Mouse (Mus musculus): Measurements from ENCODE around the gene Sox30.

Gene Sox30

GRCm38 (mm10) chr11:45979946-45980892 is at the start of gene Sox30:
Gene Sox30 (plus strand): TSS chr11:45980310.
- DNase-seq: peak; percentile 47 to 76

- no peak for DNase-seq
Measured at GRCm38 (mm10) chr11:45932771-45933170, 47.3 kb upstream of the Sox30 start.

DNA sequence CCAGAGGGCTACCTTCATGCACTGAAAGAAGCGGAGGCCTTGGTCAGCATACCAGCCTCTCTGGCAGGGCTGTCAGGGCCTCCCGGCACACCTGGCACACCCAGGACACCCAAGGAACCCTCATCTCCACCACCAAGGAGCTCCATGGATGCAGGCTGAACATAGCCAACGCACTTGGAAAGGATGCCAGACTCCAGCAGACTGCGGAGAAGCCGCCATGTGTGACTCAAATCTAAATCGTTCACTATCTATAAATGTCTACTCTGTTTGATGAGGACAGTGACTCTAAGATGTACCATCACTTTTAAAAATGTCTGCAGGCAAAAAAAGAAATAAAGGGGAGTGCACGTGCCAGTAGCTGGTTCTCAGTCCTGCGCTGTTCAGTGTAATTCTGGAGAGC is 42.6 kb upstream of the Sox30 start:
- no peak for DNase-seq

DNA sequence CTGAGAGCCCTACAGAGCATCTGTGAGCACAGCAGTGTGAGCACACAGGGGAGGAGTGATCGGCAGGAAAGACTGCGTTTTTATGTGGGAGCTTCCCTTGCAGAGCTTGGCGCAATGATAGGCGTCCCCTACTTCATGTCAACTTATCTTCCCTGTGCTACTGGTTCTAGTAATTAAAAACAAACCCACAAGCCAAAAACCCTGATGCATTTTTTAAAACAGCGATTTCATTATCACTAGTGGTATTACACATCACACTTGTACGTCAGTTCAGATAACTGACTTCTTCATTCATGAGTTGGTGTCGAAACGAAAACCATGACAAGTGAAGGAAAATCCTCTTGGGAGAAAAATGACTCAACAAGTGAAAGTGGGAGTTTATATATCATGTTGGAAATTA is 41.2 kb upstream of the Sox30 start:
- DNase-seq: no peak

- DNase-seq: no peak
Measured at GRCm38 (mm10) chr11:45942281-45942680, 37.8 kb upstream of the Sox30 start.

- DNase-seq: peak; percentile 38 to 51
Measured at GRCm38 (mm10) chr11:45943108-45943705, 36.9 kb upstream of the Sox30 start.

GRCm38 (mm10) chr11:45943891-45944642 is 36.0 kb upstream of the Sox30 start:
- DNase-seq: peak; percentile 42 to 46

DNA sequence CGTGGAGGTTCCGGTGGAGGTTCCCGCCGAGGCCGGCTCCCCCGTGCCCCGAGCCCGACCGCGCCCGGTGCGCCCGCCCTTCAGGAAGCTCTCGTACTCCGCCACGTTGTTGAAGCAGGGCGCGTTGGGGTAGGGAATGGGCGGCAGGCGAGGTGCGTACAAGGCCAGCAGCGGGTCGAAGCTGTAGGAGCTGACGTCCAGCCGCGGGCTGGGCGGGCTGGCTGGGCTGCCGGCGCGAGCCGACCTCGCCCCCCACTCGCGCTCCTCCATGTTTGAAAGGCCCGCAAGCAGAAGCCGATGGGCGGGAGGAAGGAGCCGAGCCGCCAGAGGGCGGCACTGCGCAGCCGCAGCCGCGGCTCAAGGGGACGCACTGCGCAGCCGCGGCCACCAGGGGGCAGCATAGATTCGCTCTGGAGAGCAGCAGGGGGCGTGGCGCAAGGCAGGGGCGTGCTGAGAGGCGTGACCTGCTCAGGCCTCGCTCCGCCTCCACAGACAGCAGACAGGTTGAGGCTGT is 35.4 kb upstream of the Sox30 start, which contains the start of gene Lsm11:
TSS of gene Lsm11 (minus strand) at position 293 of the 514 bp plus-strand sequence.
- DNase-seq: peak; percentile 99

GRCm38 (mm10) chr11:45946796-45947195 is 33.3 kb upstream of the Sox30 start:
- no peak for DNase-seq

DNA sequence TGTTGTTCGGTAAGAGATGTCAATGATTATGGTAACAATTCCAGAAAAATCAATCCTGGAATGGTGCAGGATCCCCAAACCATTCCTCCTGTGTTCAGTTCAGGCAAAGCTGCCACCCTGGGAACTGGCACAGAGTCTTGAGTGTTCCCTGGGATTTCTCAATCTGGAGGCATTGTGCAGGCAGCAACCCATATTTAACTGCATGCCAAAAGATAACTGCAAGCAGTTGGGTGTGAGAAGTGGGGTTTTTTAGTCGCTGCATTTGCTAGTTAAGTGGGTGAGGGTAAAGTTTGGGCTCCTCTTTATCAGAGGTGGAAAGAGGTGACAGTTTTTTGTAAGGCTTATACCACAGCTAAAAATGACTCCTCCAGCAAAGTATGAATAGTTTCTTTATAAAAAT is 32.6 kb upstream of the Sox30 start:
- peak in 1 of 2 experiments; percentile 44 for DNase-seq

DNA sequence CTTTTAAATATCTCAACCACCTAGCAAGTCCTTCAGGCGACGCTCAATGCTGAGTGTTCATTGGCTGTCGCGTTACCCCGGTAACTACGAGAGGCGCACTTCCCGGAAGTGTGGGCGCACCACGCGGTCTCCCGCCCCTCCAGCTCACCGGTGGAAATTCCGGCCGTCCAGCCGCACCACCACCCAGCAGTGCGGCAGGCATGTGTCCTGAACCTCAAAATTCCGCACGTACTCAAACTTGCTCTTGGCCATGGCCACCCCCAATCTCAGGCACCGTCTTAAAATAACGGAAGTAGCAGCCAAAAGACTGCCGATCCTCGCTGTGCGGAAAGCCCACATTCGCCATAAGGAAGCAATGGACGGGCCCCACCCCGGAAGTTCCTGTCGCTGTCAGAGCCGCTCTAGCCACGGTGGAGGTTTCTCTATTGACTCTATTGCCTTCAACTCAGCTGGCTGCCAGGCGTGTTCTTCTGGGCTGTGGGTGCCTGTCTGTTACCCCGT is 24.9 kb upstream of the Sox30 start, which contains the start of gene Thg1l:
TSS of gene Thg1l (minus strand) at position 368 of the 501 bp plus-strand sequence.
- peak; percentile 90 to 91 for DNase-seq

GRCm38 (mm10) chr11:45959598-45959997 is 20.5 kb upstream of the Sox30 start:
- peak in 1 of 2 experiments; percentile 54 for DNase-seq

- DNase-seq: no peak
Measured at GRCm38 (mm10) chr11:45960003-45960402, 20.1 kb upstream of the Sox30 start.

GRCm38 (mm10) chr11:45966896-45967295 is 13.2 kb upstream of the Sox30 start:
- DNase-seq: no peak

GRCm38 (mm10) chr11:45968466-45968865 is 11.6 kb upstream of the Sox30 start:
- no peak for DNase-seq

- no peak for DNase-seq
Measured at GRCm38 (mm10) chr11:45973635-45974034, 6.5 kb upstream of the Sox30 start.

DNA sequence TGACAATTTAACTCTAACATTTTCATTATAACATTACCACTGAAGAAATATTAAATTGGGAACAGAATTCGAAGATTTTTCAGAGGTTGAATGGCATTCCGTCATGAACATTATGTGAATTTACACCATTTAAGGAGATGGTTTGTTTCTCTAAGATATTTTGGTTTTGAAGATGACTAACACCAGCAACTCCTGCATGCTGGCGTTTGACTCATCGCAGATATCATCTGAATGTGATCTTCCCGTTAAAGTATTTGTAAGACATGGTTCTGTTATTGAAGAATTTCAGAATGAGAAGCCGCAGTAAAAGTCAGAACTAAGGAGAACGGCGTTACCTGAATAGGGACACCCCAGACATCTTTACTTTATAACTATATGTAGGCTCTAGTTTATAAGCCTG is 5.6 kb upstream of the Sox30 start:
- DNase-seq: no peak

GRCm38 (mm10) chr11:45976061-45976460 is 4.0 kb upstream of the Sox30 start:
- DNase-seq: no peak

- DNase-seq: no peak
Measured at GRCm38 (mm10) chr11:45980893-45981253, 763 bp downstream of the Sox30 start.

GRCm38 (mm10) chr11:45991604-45992003 is 11.5 kb downstream of the Sox30 start:
- peak; percentile 10 to 15 for DNase-seq

DNA sequence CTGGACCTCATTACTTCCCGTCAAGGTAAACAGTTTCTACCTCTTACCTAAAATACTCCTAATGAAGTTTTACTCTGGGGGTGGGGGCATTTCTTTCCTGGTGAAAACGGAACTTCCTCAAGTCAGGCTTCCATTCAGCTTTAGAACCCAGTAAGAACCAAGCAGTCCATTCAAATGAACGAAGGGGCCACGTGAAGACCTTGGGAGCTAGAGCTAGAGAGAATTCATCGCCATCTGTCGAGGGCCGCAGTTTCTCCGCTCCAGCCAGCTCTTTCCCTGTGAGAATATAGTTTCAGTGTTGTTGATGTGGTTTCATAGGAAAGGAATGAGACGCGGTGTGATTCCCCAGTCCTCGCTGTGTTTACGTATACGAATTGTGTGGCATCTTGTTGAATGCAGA is 12.0 kb downstream of the Sox30 start:
- peak in 1 of 2 experiments; percentile 17 for DNase-seq

GRCm38 (mm10) chr11:46016061-46016460 is 36.0 kb downstream of the Sox30 start:
- peak; percentile 79 to 86 for DNase-seq

- no peak for DNase-seq
Measured at GRCm38 (mm10) chr11:46020246-46020645, 40.1 kb downstream of the Sox30 start.
